ENCODE assay signal across 11 mouse cellular contexts in the genomic region with DNA sequence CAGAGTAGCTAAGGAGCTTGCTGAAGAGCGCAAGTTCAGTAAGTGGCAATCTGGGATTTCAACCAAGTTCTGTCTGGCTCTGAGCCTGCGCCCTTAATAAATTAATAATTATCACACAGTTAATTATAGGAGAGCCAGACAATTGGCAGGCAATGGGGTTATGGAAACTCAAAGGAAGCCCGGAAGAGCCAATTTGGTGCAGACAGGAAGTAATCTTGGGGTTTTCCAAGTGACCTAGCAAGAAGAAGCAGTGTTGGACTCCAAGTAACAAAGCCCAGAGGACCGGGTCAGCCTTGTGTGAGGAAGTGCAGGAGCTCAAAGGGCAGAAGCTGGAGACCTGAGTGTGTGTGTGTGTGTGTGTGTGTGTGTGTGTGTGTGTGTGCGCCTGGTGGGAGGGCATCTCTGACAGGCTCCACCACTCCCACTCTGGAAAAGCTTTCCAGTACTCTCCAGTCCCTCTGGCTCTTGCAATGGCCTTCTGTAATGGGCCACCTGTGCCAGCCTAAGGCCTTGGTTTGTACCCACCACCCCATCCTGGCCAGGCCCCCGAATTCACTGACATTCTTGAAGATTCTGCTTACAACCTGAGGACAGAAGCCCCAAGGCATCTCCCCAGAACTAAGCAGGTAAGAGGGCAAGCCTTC.
DNase-seq lines count a peak whose midpoint lies in the region; ATAC-seq and TF ChIP-seq lines count a peak whose summit lies in the region.
"Had no signal": no experiment of that assay in that cellular context is flagged by ENCODE, and none has a peak within 500 bp of the region (broad histone marks: within the 10 kb centered on the region; RNA-seq: fewer than 3 reads in every experiment).

No protein-coding gene starts in this region.

- H3K9me3 ChIP-seq in forebrain, embryonic 16.5 days (ENCODE audit: control insufficient read depth, low read length): no peaks in the 10 kb centered on the region
- H3K9me3 ChIP-seq in forebrain, embryonic 11.5 days (ENCODE audit: control insufficient read depth, low read length): no peaks in the 10 kb centered on the region
- H3K9me3 ChIP-seq in midbrain, postnatal 0 days (ENCODE audit: low read length): no peaks in the 10 kb centered on the region
- H3K9me3 ChIP-seq in midbrain, embryonic 13.5 days: no peaks in the 10 kb centered on the region
- no peaks in the 10 kb centered on the region for H3K9me3 ChIP-seq in kidney, postnatal 0 days (replicated peaks; ENCODE audit: low read length)
- no peaks in the 10 kb centered on the region for H3K9me3 ChIP-seq in stomach, embryonic 16.5 days (replicated peaks; ENCODE audit: control insufficient read depth, low read length)
- H3K9me3 ChIP-seq in midbrain, embryonic 10.5 days (replicated peaks): no peaks in the 10 kb centered on the region
- H3K9me3 ChIP-seq: embryonic facial prominence, embryonic 15.5 days; hindbrain, embryonic 15.5 days; liver, embryonic 15.5 days had no signal

- peak; percentile 43 for ATAC-seq in forebrain, embryonic 16.5 days
- ATAC-seq in forebrain, embryonic 11.5 days (replicated peaks; ENCODE audit: low FRiP score): no peak
- ATAC-seq in midbrain, postnatal 0 days (ENCODE audit: low FRiP score): no peak
- no peak for ATAC-seq in midbrain, embryonic 13.5 days
- ATAC-seq in kidney, postnatal 0 days (replicated peaks; ENCODE audit: low FRiP score, low read depth): peak; percentile 77
- peak; percentile 41 for ATAC-seq in stomach, embryonic 16.5 days (ENCODE audit: insufficient read depth, low FRiP score)

- no peak overlapping the region for H3K4me2 ChIP-seq in forebrain, embryonic 16.5 days (ENCODE audit: low read length)
- no peak overlapping the region for H3K4me2 ChIP-seq in forebrain, embryonic 11.5 days (ENCODE audit: low read depth, low read length, severe bottlenecking)
- no peak overlapping the region for H3K4me2 ChIP-seq in midbrain, postnatal 0 days (ENCODE audit: low read depth, low read length, poor library complexity, severe bottlenecking)
- no peak overlapping the region for H3K4me2 ChIP-seq in midbrain, embryonic 13.5 days (replicated peaks)
- no peak overlapping the region for H3K4me2 ChIP-seq in kidney, postnatal 0 days (ENCODE audit: low read length)
- H3K4me2 ChIP-seq in stomach, embryonic 16.5 days (ENCODE audit: low read depth, low read length): no peak overlapping the region
- H3K4me2 ChIP-seq: embryonic facial prominence, embryonic 15.5 days; hindbrain, embryonic 15.5 days; liver, embryonic 15.5 days had no signal

- H3K4me3 ChIP-seq in forebrain, embryonic 16.5 days (replicated peaks; ENCODE audit: low read length): no peak overlapping the region
- no peak overlapping the region for H3K4me3 ChIP-seq in forebrain, embryonic 11.5 days (ENCODE audit: low read depth, low read length)
- no peak overlapping the region for H3K4me3 ChIP-seq in midbrain, postnatal 0 days (ENCODE audit: low read depth, low read length)
- H3K4me3 ChIP-seq in midbrain, embryonic 13.5 days (replicated peaks): no peak overlapping the region
- no peak overlapping the region for H3K4me3 ChIP-seq in kidney, postnatal 0 days (replicated peaks; ENCODE audit: low read depth, low read length)
- H3K4me3 ChIP-seq in stomach, embryonic 16.5 days (replicated peaks; ENCODE audit: low read length): no peak overlapping the region
- H3K4me3 ChIP-seq in midbrain, embryonic 10.5 days: no peak overlapping the region
- H3K4me3 ChIP-seq: embryonic facial prominence, embryonic 15.5 days; hindbrain, embryonic 15.5 days; liver, embryonic 15.5 days had no signal

- H3K4me1 ChIP-seq in forebrain, embryonic 16.5 days (replicated peaks; ENCODE audit: control insufficient read depth, insufficient read depth, low read length): peaks cover 21% of the 10 kb centered on the region
- H3K4me1 ChIP-seq in forebrain, embryonic 11.5 days (replicated peaks; ENCODE audit: control insufficient read depth, insufficient read depth, low read length): no peaks in the 10 kb centered on the region; the same call in 1 of the 2 replicates
- no peaks in the 10 kb centered on the region for H3K4me1 ChIP-seq in midbrain, postnatal 0 days (ENCODE audit: insufficient read depth, low read length)
- H3K4me1 ChIP-seq in midbrain, embryonic 13.5 days (replicated peaks): peaks cover 18% of the 10 kb centered on the region
- H3K4me1 ChIP-seq in kidney, postnatal 0 days (replicated peaks; ENCODE audit: insufficient read depth, low read length): peaks cover 14% of the 10 kb centered on the region
- peaks cover 9% of the 10 kb centered on the region; the same call in 1 of the 2 replicates for H3K4me1 ChIP-seq in stomach, embryonic 16.5 days (ENCODE audit: control insufficient read depth, insufficient read depth, low read length)
- H3K4me1 ChIP-seq in midbrain, embryonic 10.5 days: peaks cover 23% of the 10 kb centered on the region
- H3K4me1 ChIP-seq: liver, embryonic 15.5 days had no signal

- H3K27ac ChIP-seq in forebrain, embryonic 16.5 days (ENCODE audit: low read length): no peak overlapping the region
- no peak overlapping the region for H3K27ac ChIP-seq in forebrain, embryonic 11.5 days (ENCODE audit: low read depth, low read length)
- no peak overlapping the region for H3K27ac ChIP-seq in midbrain, postnatal 0 days (ENCODE audit: low read depth, low read length)
- H3K27ac ChIP-seq in midbrain, embryonic 13.5 days: no peak overlapping the region
- H3K27ac ChIP-seq in kidney, postnatal 0 days: peak overlapping the region; percentile 25; the same call in 1 of the 2 replicates
- H3K27ac ChIP-seq in stomach, embryonic 16.5 days (ENCODE audit: low read length): no peak overlapping the region
- H3K27ac ChIP-seq in midbrain, embryonic 10.5 days (replicated peaks): no peak overlapping the region
- H3K27ac ChIP-seq: embryonic facial prominence, embryonic 15.5 days; hindbrain, embryonic 15.5 days; liver, embryonic 15.5 days had no signal

- H3K9ac ChIP-seq in forebrain, embryonic 16.5 days (replicated peaks; ENCODE audit: low read depth, low read length): no peak overlapping the region
- no peak overlapping the region for H3K9ac ChIP-seq in forebrain, embryonic 11.5 days (ENCODE audit: low read length)
- no peak overlapping the region for H3K9ac ChIP-seq in midbrain, postnatal 0 days (replicated peaks; ENCODE audit: low read length, poor library complexity, severe bottlenecking)
- H3K9ac ChIP-seq in midbrain, embryonic 13.5 days (replicated peaks): no peak overlapping the region
- H3K9ac ChIP-seq in kidney, postnatal 0 days (ENCODE audit: low read depth, low read length): no peak overlapping the region
- no peak overlapping the region for H3K9ac ChIP-seq in stomach, embryonic 16.5 days (ENCODE audit: low read length)
- H3K9ac ChIP-seq: embryonic facial prominence, embryonic 15.5 days; hindbrain, embryonic 15.5 days; liver, embryonic 15.5 days had no signal

- H3K36me3 ChIP-seq in forebrain, embryonic 16.5 days (ENCODE audit: control insufficient read depth, insufficient read depth): no peaks in the 10 kb centered on the region
- no peaks in the 10 kb centered on the region for H3K36me3 ChIP-seq in forebrain, embryonic 11.5 days (ENCODE audit: control insufficient read depth, insufficient read depth, low read length)
- no peaks in the 10 kb centered on the region for H3K36me3 ChIP-seq in midbrain, postnatal 0 days (ENCODE audit: insufficient read depth, low read length)
- no peaks in the 10 kb centered on the region for H3K36me3 ChIP-seq in midbrain, embryonic 13.5 days
- H3K36me3 ChIP-seq in kidney, postnatal 0 days (ENCODE audit: insufficient read depth, low read length): no peaks in the 10 kb centered on the region
- no peaks in the 10 kb centered on the region for H3K36me3 ChIP-seq in stomach, embryonic 16.5 days (ENCODE audit: control insufficient read depth, insufficient read depth, low read length)
- no peaks in the 10 kb centered on the region for H3K36me3 ChIP-seq in midbrain, embryonic 10.5 days
- H3K36me3 ChIP-seq: embryonic facial prominence, embryonic 15.5 days; hindbrain, embryonic 15.5 days; liver, embryonic 15.5 days had no signal

- H3K27me3 ChIP-seq in forebrain, embryonic 16.5 days (replicated peaks; ENCODE audit: control insufficient read depth, insufficient read depth, low read length): no peaks in the 10 kb centered on the region
- no peaks in the 10 kb centered on the region for H3K27me3 ChIP-seq in forebrain, embryonic 11.5 days (ENCODE audit: control insufficient read depth, insufficient read depth, low read length)
- no peaks in the 10 kb centered on the region for H3K27me3 ChIP-seq in midbrain, postnatal 0 days (ENCODE audit: insufficient read depth, low read length)
- H3K27me3 ChIP-seq in midbrain, embryonic 13.5 days: no peaks in the 10 kb centered on the region
- no peaks in the 10 kb centered on the region for H3K27me3 ChIP-seq in kidney, postnatal 0 days (ENCODE audit: insufficient read depth, low read length)
- no peaks in the 10 kb centered on the region for H3K27me3 ChIP-seq in stomach, embryonic 16.5 days (ENCODE audit: control insufficient read depth, insufficient read depth, low read length)
- no peaks in the 10 kb centered on the region for H3K27me3 ChIP-seq in midbrain, embryonic 10.5 days (ENCODE audit: low read depth, poor library complexity, severe bottlenecking)
- H3K27me3 ChIP-seq: embryonic facial prominence, embryonic 15.5 days; hindbrain, embryonic 15.5 days; liver, embryonic 15.5 days had no signal

- TF ChIP-seq CTCF in midbrain, postnatal 0 days (IDR thresholded peaks at IDR 0.05): no peak
- no peak for TF ChIP-seq CTCF in kidney, postnatal 0 days (IDR thresholded peaks at IDR 0.05; ENCODE audit: low read depth)

- no peak for DNase-seq in forebrain, embryonic 11.5 days (ENCODE audit: low spot score)
- DNase-seq in midbrain, postnatal 0 days (ENCODE audit: low spot score): peak; percentile 69
- DNase-seq in kidney, postnatal 0 days (ENCODE audit: low spot score): peak; percentile 75
- DNase-seq in neural tube, embryonic 10.5 days (ENCODE audit: extremely low spot score, low spot score): no peak
- no peak for DNase-seq in midbrain, embryonic 10.5 days (ENCODE audit: low spot score)

- 52% methylated on average over 6 of the region's 6 CpGs for WGBS in forebrain, embryonic 16.5 days
- 79% methylated on average over 6 of the region's 6 CpGs for WGBS in forebrain, embryonic 11.5 days
- 87% methylated on average over 6 of the region's 6 CpGs for WGBS in midbrain, postnatal 0 days
- 91% methylated on average over 5 of the region's 6 CpGs for WGBS in midbrain, embryonic 13.5 days
- WGBS in kidney, postnatal 0 days: 43% methylated on average over 6 of the region's 6 CpGs
- WGBS in stomach, embryonic 16.5 days: 63% methylated on average over 6 of the region's 6 CpGs
- 83% methylated on average over 6 of the region's 6 CpGs for WGBS in midbrain, embryonic 10.5 days

Comparison
In these comparisons a context has a peak if more than half of its experiments do, and no peak if none do; other contexts are left out.
1. ATAC-seq: peak in forebrain, embryonic 16.5 days (single experiment), kidney, postnatal 0 days (single experiment) and stomach, embryonic 16.5 days (single experiment); none in forebrain, embryonic 11.5 days (single experiment), midbrain, postnatal 0 days (single experiment) and midbrain, embryonic 13.5 days (single experiment).
2. DNase-seq: peak in midbrain, postnatal 0 days (single experiment) and kidney, postnatal 0 days (single experiment); none in forebrain, embryonic 11.5 days (single experiment), neural tube, embryonic 10.5 days (single experiment) and midbrain, embryonic 10.5 days (single experiment).